Mouse (Mus musculus) stomach, embryonic 15.5 days (tissue): Measurements from ENCODE around the gene Siae. TPM values are rescaled to one million over a fixed set of nuclear protein-coding genes. Genes with fewer than 3 reads are reported as not detected.

Experiments used
- ATAC-seq: fragments of 200-750 bp; cut with Nextera tagmentation; 2 replicates; pipeline ENCODE4 v1.8.0; 2017; ENCODE audit warnings: low read depth, moderate number of reproducible peaks, moderate TSS enrichment; ENCODE audit not compliant: insufficient read depth, low FRiP score
- H3K27ac ChIP-seq: fragments of 300-500 bp; sonication (generic); 2 replicates; pipeline ENCODE4 v1.5.1; 2015; ENCODE audit warnings: mild to moderate bottlenecking, inconsistent platforms
- H3K27me3 ChIP-seq: fragments of 300-500 bp; sonication (generic); replicated peaks from 2 replicates; pipeline ENCODE4 v1.6.1; 2015; ENCODE audit warnings: inconsistent platforms
- H3K36me3 ChIP-seq: fragments of 300-500 bp; sonication (generic); 2 replicates; pipeline ENCODE4 v1.6.1; 2015; ENCODE audit warnings: inconsistent platforms
- H3K4me1 ChIP-seq: fragments of 300-500 bp; sonication (generic); 2 replicates; pipeline ENCODE4 v1.6.1; 2015; ENCODE audit warnings: inconsistent platforms
- H3K4me2 ChIP-seq: fragments of 300-500 bp; sonication (generic); 2 replicates; pipeline ENCODE4 v1.6.1; 2015; ENCODE audit warnings: mild to moderate bottlenecking, inconsistent platforms
- H3K4me3 ChIP-seq: fragments of 300-500 bp; sonication (generic); replicated peaks from 2 replicates; pipeline ENCODE4 v1.5.1; 2015; ENCODE audit warnings: inconsistent platforms
- H3K9ac ChIP-seq: fragments of 300-500 bp; sonication (generic); 2 replicates; pipeline ENCODE4 v1.6.1; 2015; ENCODE audit warnings: inconsistent platforms
- H3K9me3 ChIP-seq: fragments of 300-500 bp; sonication (generic); 2 replicates; pipeline ENCODE4 v1.6.1; 2016; ENCODE audit warnings: inconsistent platforms
- WGBS: fragments of 180-500 bp; shearing (Covaris S2); methylation state at CpG from one replicate; pipeline ENCODE4 v1.1.7; 2015; 5-methylcytosine and 5-hydroxymethylcytosine counted together
- polyA plus RNA-seq: library from polyadenylated mRNA; unstranded; fragments of >200 nt; fragmentation: Nextera tagmentation; extraction: Ambion mirVana; gene quantifications from 2 replicates; pipeline ENCODE4 v1.2.1, GENCODE M21; 2015

Siae gene
- polyA plus RNA-seq, 1 experiment from 2014 or later: 11.1 TPM

DNA sequence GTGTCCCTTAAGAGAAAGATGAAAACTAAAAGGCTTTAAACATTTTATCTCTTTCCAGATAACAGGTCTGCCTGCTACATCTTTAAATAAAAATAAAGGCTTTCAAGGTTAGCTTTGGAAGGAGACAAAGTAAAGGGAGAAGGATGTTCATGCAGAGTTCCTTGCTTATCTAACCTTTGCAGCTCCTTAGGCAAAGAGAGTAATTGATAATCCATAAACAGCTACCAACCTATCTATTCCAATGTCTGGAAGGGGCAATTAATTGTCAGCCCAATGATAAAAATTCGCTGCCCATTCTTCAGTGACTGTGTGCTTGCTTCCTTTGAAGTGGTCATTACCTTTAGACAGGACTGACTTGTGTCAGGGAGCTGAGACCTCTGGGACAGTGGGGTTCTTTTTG is 8.3 kb downstream of the Siae start:
- Histone ChIP-seq H3K9ac (no peak overlapping the region), H3K4me1 (peaks cover 8% of the 10 kb centered on the region; the same call in 1 of the 2 replicates), H3K4me2 (no peak overlapping the region), H3K9me3 (no peaks in the 10 kb centered on the region), H3K36me3 (no peaks in the 10 kb centered on the region), H3K27me3 (no peaks in the 10 kb centered on the region), H3K27ac (no peak overlapping the region), H3K4me3 (no peak overlapping the region)
- WGBS: 49% methylated on average over 1 of the region's 1 CpGs
- ATAC-seq: no peak

DNA sequence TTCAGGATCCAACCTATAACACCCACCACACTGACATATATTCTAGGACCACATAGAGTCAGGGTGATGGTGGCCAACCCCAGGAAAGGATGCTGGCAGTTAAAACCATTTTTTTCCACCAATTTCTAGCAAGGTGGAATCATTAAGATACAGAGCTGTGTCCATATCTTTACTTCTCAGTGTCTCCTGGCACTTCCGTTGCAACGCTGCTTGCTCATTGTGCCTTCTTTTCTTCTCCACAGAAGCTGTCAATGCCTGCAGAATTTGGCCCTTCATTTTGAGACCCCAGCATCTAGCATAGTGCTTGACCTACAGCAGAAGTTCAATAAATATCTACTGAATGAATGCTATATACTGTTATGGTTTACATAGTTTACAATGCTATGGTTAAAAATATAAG is 11.5 kb downstream of the Siae start:
- Histone ChIP-seq H3K27ac (no peak overlapping the region), H3K9ac (no peak overlapping the region), H3K4me1 (peaks cover 8% of the 10 kb centered on the region; the same call in 1 of the 2 replicates), H3K36me3 (no peaks in the 10 kb centered on the region), H3K27me3 (no peaks in the 10 kb centered on the region), H3K4me2 (no peak overlapping the region), H3K9me3 (no peaks in the 10 kb centered on the region), H3K4me3 (no peak overlapping the region)
- no peak for ATAC-seq
- 76% methylated on average over 2 of the region's 2 CpGs for WGBS

DNA sequence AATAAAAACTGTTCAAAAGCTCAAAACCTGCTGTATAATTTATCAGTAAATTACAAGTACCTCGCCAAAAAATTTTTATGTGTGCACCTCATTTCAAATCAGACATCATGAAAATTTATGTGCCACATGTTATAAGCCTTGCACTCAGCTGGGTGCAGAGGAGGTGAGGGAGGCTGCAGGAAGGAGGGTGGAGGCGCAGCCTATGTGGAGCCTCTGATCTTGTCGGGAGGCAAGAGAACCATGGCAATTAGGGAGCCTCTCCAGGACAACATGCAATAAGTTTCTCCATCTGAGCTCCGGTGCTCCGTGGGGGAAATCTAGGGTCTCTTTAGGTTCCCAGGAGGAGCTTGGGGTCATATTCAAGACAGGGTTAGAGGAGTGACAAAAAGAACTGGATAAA is 12.0 kb downstream of the Siae start:
- H3K9ac ChIP-seq: no peak overlapping the region
- H3K36me3 ChIP-seq: no peaks in the 10 kb centered on the region
- H3K4me1 ChIP-seq: peaks cover 8% of the 10 kb centered on the region; the same call in 1 of the 2 replicates
- H3K27ac ChIP-seq: no peak overlapping the region
- H3K27me3 ChIP-seq: no peaks in the 10 kb centered on the region
- H3K4me3 ChIP-seq: no peak overlapping the region
- no peak for ATAC-seq
- peak overlapping the region; percentile 30 for H3K4me2 ChIP-seq
- no peaks in the 10 kb centered on the region for H3K9me3 ChIP-seq
- WGBS: 49% methylated on average over 5 of the region's 5 CpGs

GRCm38 (mm10) chr9:37567892-37568604 is 12.6 kb downstream of the Siae start:
- H3K36me3 ChIP-seq: no peaks in the 10 kb centered on the region
- H3K4me2 ChIP-seq: peak overlapping the region; percentile 30
- 26% methylated on average over 15 of the region's 15 CpGs for WGBS
- ATAC-seq: peak; percentile 32; the same call in 1 of the 2 replicates
- H3K4me1 ChIP-seq: peaks cover 8% of the 10 kb centered on the region; the same call in 1 of the 2 replicates
- no peaks in the 10 kb centered on the region for H3K27me3 ChIP-seq
- H3K9me3 ChIP-seq: no peaks in the 10 kb centered on the region
- no peak overlapping the region for H3K27ac ChIP-seq
- H3K4me3 ChIP-seq: no peak overlapping the region
- no peak overlapping the region for H3K9ac ChIP-seq

- H3K36me3 ChIP-seq: no peaks in the 10 kb centered on the region
- peak; percentile 24; the same call in 1 of the 2 replicates for ATAC-seq
- H3K27ac ChIP-seq: no peak overlapping the region
- H3K9me3 ChIP-seq: no peaks in the 10 kb centered on the region
- WGBS: 38% methylated on average over 4 of the region's 4 CpGs
- no peak overlapping the region for H3K4me3 ChIP-seq
- peaks cover 8% of the 10 kb centered on the region; the same call in 1 of the 2 replicates for H3K4me1 ChIP-seq
- H3K4me2 ChIP-seq: peak overlapping the region; percentile 30
- H3K27me3 ChIP-seq: no peaks in the 10 kb centered on the region
- no peak overlapping the region for H3K9ac ChIP-seq
Measured at GRCm38 (mm10) chr9:37568605-37569214, 13.2 kb downstream of the Siae start.

DNA sequence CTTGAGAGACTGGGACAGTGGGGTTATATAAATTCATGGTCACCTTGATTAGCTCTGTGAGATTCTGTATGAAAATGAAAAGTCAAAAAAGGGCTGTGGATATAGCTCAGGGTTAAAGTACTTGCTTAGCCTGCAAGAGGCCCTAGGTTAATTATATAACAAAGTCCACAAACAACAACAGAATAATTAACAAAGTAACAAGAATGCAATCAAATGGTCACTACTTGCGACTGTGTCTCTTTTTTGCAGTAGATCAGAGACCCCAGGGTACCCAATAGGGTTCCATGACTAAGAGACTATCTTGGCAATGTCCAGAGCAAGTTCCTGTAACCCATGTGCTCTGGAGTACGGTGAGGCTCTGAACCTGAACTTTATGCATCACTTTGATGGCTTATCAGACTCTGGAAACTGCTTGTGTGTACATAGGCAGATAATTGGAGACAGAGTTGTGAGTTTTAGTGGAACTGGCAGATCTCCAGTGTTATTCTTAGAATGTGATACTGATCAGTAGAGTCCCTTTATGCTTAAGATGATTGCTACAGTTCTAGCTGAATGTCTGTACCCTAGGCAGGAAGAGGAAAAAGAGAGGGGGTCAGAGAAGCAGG is 13.8 kb downstream of the Siae start:
- Histone ChIP-seq H3K27me3 (no peaks in the 10 kb centered on the region), H3K9me3 (no peaks in the 10 kb centered on the region), H3K4me1 (peaks cover 8% of the 10 kb centered on the region; the same call in 1 of the 2 replicates), H3K9ac (no peak overlapping the region), H3K4me2 (no peak overlapping the region), H3K4me3 (no peak overlapping the region), H3K36me3 (no peaks in the 10 kb centered on the region), H3K27ac (no peak overlapping the region)
- 0 out of 2 replicates have a peak, but pooled peaks have one; percentile 17 for ATAC-seq
- WGBS: 67% methylated on average over 2 of the region's 2 CpGs

DNA sequence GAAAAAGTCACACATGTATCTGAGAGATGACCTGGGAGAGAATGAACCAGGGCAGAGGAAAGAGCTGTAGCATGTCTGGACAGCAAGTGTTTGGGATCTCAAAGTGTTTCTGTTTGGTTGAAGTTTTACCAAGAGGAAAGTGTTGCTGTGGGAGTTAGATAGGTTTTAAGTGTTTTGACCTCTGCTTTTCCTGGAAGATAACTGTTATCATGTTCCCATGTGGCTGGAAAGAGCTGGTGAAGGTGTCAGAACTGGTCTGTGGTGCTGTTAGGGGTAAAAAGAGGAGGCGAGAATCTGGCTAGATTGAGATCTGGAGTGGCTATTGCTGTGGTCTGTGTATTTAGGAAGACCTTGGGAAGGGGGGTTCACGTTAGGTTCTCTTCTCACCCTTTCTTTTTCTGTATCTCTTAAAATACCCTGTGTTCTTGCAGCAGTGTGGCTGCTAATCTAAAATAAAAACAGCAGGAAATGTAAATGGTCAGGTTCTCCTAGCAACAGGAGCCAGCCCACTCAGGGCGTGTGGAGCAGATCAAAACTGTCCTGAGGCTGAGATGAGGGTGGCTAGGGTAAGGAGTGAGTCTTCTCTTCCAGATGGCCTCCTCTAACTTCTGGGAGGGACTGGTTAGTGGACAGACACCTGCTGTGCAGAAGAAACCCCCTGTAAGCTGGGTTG is 16.8 kb downstream of the Siae start:
- Histone ChIP-seq H3K4me1 (peaks cover 8% of the 10 kb centered on the region; the same call in 1 of the 2 replicates), H3K9me3 (no peaks in the 10 kb centered on the region), H3K9ac (no peak overlapping the region), H3K27ac (no peak overlapping the region), H3K4me2 (no peak overlapping the region), H3K36me3 (no peaks in the 10 kb centered on the region), H3K4me3 (no peak overlapping the region), H3K27me3 (no peaks in the 10 kb centered on the region)
- 52% methylated on average over 3 of the region's 3 CpGs for WGBS
- no peak for ATAC-seq

GRCm38 (mm10) chr9:37576436-37576930 is 21.0 kb downstream of the Siae start:
- Histone ChIP-seq H3K9me3 (no peaks in the 10 kb centered on the region), H3K4me2 (no peak overlapping the region), H3K36me3 (no peaks in the 10 kb centered on the region), H3K4me1 (no peaks in the 10 kb centered on the region), H3K9ac (no peak overlapping the region), H3K4me3 (no peak overlapping the region), H3K27ac (no peak overlapping the region), H3K27me3 (no peaks in the 10 kb centered on the region)
- 34% methylated on average over 14 of the region's 14 CpGs for WGBS
- ATAC-seq: no peak

- no peaks in the 10 kb centered on the region for H3K9me3 ChIP-seq
- H3K4me1 ChIP-seq: no peaks in the 10 kb centered on the region
- H3K9ac ChIP-seq: no peak overlapping the region
- H3K4me3 ChIP-seq: no peak overlapping the region
- no peak overlapping the region for H3K27ac ChIP-seq
- H3K27me3 ChIP-seq: no peaks in the 10 kb centered on the region
- 89% methylated on average over 5 of the region's 5 CpGs for WGBS
- no peaks in the 10 kb centered on the region for H3K36me3 ChIP-seq
- no peak for ATAC-seq
- H3K4me2 ChIP-seq: no peak overlapping the region
Measured at GRCm38 (mm10) chr9:37583594-37583993, 28.1 kb downstream of the Siae start.

- no peaks in the 10 kb centered on the region for H3K27me3 ChIP-seq
- no peak for ATAC-seq
- 73% methylated on average over 4 of the region's 4 CpGs for WGBS
- no peak overlapping the region for H3K9ac ChIP-seq
- no peak overlapping the region for H3K27ac ChIP-seq
- H3K4me1 ChIP-seq: no peaks in the 10 kb centered on the region
- H3K36me3 ChIP-seq: no peaks in the 10 kb centered on the region
- no peaks in the 10 kb centered on the region for H3K9me3 ChIP-seq
- no peak overlapping the region for H3K4me3 ChIP-seq
- H3K4me2 ChIP-seq: no peak overlapping the region
Measured at GRCm38 (mm10) chr9:37586718-37587117, 31.2 kb downstream of the Siae start.

DNA sequence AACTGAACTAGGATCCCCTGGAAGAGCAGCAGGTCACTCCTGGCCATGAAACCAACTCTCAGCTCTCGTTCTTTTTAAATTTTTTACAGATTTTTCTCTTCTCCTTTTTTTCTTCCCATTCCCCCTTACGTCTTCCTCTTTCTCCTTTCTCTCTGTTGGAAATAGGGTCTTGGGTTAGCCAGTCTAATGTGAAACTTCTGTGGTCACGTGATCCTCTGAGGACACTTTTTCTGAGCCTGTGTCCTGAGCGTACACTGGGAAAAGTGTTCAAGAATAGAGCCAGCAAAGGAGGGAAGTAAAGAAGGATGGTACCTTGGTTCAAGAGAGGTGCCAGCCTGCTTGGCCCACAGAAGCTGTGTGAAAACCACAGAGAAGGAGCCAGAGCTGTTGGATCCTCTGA is 34.9 kb downstream of the Siae start:
- H3K4me1 ChIP-seq: no peaks in the 10 kb centered on the region
- 82% methylated on average over 4 of the region's 4 CpGs for WGBS
- no peak overlapping the region for H3K4me3 ChIP-seq
- no peak overlapping the region for H3K4me2 ChIP-seq
- no peak overlapping the region for H3K9ac ChIP-seq
- no peak overlapping the region for H3K27ac ChIP-seq
- H3K9me3 ChIP-seq: no peaks in the 10 kb centered on the region
- ATAC-seq: no peak
- no peaks in the 10 kb centered on the region for H3K36me3 ChIP-seq
- H3K27me3 ChIP-seq: no peaks in the 10 kb centered on the region
